Mouse (Mus musculus) large intestine, adult 2 months (tissue): ENCODE results near the gene Bpifb3. TPM values are rescaled to one million over a fixed set of nuclear protein-coding genes. Genes with fewer than 3 reads are reported as not detected.

Experiments
- DNase-seq: peaks from one replicate; pipeline ENCODE4 v3.0.0-alpha.2; 2012; ENCODE audit warnings: low read depth, low spot score
- WGBS: fragments of 180-500 bp; shearing (Covaris S2); methylation state at CpG from one replicate; pipeline ENCODE4 v1.1.7; 2018; 5-methylcytosine and 5-hydroxymethylcytosine counted together
- polyA plus RNA-seq: library from polyadenylated mRNA; depleted of rRNA; stranded (reverse); fragments of >200 nt; gene quantifications from 2 replicates; pipeline ENCODE4 v1.2.3, GENCODE M21; 2012; rRNA removed

Bpifb3 gene
- polyA plus RNA-seq = not detected in 2 replicates

DNA sequence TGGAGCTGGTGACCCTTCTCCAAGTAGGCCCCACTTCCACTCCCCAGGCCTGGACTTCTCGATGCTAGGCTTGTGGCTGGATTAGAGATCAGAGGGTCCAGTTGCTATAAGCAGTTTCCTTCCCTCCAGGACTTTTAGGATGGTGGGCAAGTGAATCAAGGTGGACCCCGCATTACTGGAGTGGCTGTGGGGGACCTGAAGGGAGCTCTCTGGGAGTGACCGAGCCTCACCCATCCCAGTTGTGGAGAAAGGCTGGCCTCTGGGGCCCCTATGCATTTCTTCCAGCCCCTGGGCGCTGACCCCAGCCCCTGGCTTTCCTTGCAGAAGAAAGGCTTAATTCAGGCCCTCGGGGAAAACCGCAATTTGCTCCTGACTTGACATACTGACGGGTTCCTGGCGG lies at the start of gene Bpifb3:
Bpifb3 (plus strand) TSS at position 301 of the 400 bp plus-strand sequence.
- DNase-seq = no peak
- 70% methylated on average over 8 of the region's 8 CpGs for WGBS

- WGBS = 88% methylated on average over 4 of the region's 4 CpGs
- DNase-seq = no peak
Measured at GRCm38 (mm10) chr2:153870984-153871383, 47.0 kb upstream of the Bpifb3 start, which contains the start of gene Sun5. TSS of gene Sun5 (minus strand) at chr2:153871084.

DNA sequence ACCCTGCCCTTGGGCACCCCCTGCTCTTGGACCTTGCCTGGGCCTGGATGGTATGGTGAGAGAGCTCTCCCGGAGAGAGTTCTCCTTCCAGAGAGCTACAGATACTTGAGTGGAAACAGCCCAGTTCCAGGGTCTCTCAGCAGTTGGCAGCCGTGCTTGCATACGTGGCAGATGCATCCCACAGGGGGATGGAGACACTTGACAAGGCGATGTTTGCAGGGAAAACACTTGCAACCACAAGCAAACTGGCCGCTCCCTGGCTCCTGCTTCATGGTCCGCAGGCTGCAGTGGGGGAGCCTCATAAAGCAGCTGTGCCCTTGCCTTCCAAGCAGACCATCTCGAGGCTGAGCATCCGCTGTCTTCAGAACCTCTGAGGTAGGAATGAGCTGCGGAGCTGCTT lies 43.3 kb upstream of the Bpifb3 start, which contains the start of gene Bpifb2:
Bpifb2 (plus strand) TSS at position 301 of the 400 bp plus-strand sequence.
- 57% methylated on average over 9 of the region's 9 CpGs for WGBS
- DNase-seq = no peak

DNA sequence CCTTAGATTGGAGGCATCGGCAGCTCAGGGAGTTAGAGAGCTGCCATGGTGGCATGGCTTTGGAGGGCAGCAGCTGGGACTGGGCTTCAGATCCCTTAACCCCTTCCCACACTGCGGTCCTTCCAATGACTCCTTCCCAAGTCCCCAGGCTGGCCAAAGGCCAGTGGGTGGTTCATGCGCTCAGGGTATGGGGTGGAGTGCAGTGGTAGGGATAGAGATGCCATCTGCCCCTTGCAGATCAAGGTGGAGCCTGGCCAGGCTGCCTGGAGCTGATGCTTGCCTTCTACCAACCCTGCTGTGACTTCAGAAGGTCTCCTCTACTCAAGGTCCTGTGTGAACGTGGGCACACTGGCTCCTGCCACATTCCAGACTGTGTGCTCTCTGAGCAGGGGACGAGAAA lies 18.9 kb upstream of the Bpifb3 start:
- WGBS = 75% methylated on average over 5 of the region's 5 CpGs

GRCm38 (mm10) chr2:153900088-153900487 lies 17.9 kb upstream of the Bpifb3 start, which contains the start of gene Bpifb6:
TSS of gene Bpifb6 (plus strand) at chr2:153900388.
- no peak for DNase-seq
- WGBS = 70% methylated on average over 4 of the region's 4 CpGs

More for the DNA sequence above, 18.9 kb upstream of the Bpifb3 start:
- no peak for DNase-seq

DNA sequence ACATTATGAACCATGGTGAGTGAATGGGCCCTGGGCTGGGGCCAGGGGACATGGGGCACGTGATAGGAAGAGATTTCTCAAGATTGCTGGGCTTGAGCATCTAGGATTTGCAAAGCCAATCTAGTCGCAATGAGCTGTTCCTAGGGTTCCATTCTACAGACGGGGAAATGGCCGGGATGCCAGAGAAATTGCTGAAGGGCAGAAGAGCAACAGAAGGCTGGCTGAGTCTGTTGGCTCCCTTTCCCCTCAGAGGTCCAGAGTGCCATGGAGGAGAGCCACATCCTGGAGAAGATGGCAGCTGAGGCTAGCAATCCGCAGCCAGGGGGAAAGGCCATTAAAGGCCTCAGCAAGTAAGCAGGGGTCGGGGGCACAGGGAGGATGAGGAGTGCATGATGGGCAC lies 15.3 kb upstream of the Bpifb3 start:
- WGBS = 70% methylated on average over 6 of the region's 6 CpGs
- no peak for DNase-seq

DNA sequence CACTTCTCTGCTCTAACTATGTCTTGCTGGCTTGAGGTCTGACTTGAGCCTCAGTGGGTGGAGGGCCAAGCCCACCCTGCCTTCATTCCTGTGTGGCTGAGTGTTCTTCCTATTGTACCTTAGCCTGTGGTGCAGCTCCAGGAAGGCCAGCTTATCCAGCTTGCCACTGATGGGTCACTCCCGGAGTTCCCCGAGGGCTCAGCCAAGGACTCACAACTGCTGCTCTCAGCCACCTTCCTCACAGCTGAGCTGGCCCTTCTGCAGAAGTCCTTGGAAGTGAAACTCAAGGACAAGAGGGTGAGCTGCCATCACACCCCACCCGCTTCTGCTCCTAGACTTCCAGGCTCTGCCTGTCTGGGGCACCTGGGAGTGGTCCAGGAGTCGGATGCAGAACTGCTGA lies 11.4 kb upstream of the Bpifb3 start:
- WGBS = 67% methylated on average over 4 of the region's 4 CpGs
- no peak for DNase-seq

GRCm38 (mm10) chr2:153914151-153914550 lies 3.9 kb upstream of the Bpifb3 start:
- no peak for DNase-seq
- 56% methylated on average over 5 of the region's 5 CpGs for WGBS

DNA sequence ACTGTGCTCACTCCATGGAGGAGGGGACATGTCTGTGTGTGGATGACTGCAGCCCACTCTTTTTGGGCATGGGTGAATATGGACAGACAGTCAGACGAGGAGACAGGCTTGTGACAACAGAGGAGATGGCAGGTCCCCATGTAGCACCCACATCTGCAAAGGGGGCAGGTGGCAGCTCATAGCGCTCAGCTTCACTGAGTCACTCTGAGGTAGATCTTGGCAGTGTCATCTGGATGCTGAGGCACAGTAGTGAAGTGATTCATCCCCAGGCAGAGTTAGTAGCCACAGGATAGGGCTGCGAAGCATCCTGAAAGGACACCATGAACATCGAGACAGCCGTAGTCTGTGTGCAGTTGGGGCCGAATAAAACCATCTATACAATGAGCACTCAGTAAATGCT lies 3.2 kb downstream of the Bpifb3 start:
- 83% methylated on average over 6 of the region's 6 CpGs for WGBS
- no peak for DNase-seq

DNA sequence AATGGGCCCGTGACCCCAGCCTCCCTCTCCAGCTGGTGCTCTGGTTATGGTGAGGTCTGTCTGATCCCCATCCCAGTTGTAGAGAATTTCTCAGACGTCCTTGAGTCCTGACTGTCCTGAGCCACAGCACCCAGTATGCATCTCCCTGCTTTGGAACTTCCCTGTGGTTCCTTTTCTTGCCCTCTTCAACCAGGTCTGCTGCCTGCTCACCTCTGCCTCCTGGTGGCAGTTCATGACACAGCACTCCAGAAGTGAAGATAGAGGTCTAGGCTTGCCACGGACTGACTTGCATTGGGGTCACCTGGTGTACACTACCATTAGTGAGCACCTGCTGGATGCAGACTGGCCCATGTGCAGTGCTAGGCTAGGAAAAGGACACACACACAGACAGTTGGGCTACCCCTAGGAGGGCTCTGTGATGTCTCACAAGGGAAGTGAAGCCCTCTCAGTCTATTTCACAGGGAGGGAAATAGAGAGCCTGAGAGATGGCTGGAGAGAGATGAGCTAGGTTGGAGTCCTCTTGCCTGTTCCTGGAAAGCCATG lies 11.9 kb downstream of the Bpifb3 start:
- DNase-seq = no peak
- 44% methylated on average over 3 of the region's 3 CpGs for WGBS

- 81% methylated on average over 6 of the region's 6 CpGs for WGBS
- DNase-seq = no peak
Measured at GRCm38 (mm10) chr2:153931125-153931524, 13.1 kb downstream of the Bpifb3 start.

GRCm38 (mm10) chr2:153933311-153933710 lies 15.3 kb downstream of the Bpifb3 start:
- WGBS = 77% methylated on average over 6 of the region's 6 CpGs
- no peak for DNase-seq

DNA sequence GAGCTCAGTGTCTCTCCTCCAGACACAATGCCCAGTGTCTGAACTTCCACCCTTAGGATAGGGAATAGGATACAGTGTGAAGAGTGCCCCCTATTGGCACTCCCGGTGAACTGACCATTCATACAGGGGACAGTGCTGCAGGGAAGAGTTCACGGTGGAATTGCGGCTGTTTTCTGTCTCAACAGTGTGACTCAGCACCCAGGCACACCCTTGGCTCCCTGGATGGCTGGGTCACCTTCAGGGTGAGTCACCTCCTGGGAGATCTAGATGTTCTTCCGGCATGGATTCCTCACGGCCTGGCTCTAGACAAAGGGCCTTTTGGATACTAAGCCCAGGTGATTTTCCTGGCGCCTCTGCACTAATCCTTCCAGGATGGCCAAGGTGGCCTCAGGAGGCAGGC lies 17.3 kb downstream of the Bpifb3 start:
- WGBS = 78% methylated on average over 6 of the region's 6 CpGs
- no peak for DNase-seq

DNA sequence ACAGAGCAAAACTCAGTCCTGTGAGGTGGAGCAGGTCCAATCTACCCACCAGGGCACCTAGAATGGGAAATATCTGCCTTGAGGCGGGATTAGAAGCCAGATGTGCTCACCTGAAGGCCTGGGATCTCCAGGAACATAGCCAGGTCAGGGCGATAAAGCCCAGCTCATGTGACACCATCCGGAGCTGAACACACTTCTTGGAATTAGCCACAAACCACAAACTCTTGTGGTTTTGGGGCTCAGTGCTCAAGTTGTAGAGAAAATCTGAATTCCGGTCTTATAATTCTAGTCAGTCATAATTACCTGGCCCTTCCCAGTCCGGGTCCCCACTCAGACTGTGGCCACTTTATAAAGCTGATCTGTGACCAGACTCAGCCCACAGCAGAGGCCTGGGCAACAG lies 19.8 kb downstream of the Bpifb3 start, which contains the start of gene Bpifb4:
Bpifb4 (plus strand) TSS at position 370 of the 400 bp plus-strand sequence.
- WGBS = 73% methylated on average over 5 of the region's 5 CpGs
- DNase-seq = no peak

DNA sequence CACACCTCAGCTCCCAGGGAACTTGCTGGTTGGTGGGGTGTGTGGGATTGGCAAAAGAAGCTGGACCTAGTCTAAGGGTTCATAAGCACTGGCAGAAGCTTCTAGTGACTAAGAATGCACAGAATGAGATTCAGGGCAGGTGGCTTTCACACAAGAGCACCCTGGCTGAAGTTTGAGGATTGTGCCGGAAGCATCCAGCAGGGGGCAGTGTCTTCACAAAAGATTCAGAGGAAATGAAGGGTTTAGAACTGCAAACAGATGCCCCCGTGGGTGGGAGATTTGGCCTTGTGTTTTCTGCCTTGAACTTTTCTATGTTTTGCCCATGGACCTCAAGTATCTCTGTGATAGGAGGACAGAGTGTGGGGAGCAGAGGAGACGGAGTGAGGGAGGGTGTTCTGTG lies 25.5 kb downstream of the Bpifb3 start:
- no peak for DNase-seq
- 27% methylated on average over 3 of the region's 3 CpGs for whole genome bisulfite sequencing

DNA sequence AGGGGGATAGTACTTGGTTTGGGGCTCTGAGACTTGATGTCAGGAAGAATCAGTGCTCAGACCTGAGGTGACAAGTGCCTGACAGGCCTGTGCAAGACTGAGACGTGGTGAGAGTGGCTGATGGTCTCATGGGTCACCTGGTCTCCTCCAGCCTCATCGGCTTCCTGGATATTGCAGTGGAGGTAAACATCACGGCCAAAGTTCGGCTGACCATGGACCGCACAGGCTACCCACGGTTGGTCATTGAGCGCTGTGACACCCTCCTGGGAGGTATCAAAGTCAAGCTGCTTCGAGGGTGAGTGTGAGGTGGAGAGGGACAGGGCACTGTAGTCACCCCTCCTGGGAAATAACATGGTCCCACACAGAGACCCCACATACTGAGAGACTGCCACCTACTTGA lies 26.5 kb downstream of the Bpifb3 start:
- WGBS = 68% methylated on average over 8 of the region's 8 CpGs
- no peak for DNase-seq

- 29% methylated on average over 6 of the region's 6 CpGs for WGBS
- peak; percentile 21 for DNase-seq
Measured at GRCm38 (mm10) chr2:153952897-153953296, 34.9 kb downstream of the Bpifb3 start.

GRCm38 (mm10) chr2:153953836-153954235 lies 35.8 kb downstream of the Bpifb3 start:
- WGBS = 6% methylated on average over 6 of the region's 6 CpGs
- DNase-seq = no peak

- WGBS = 64% methylated on average over 4 of the region's 4 CpGs
- no peak for DNase-seq
Measured at GRCm38 (mm10) chr2:153962821-153963331, 44.8 kb downstream of the Bpifb3 start.

DNA sequence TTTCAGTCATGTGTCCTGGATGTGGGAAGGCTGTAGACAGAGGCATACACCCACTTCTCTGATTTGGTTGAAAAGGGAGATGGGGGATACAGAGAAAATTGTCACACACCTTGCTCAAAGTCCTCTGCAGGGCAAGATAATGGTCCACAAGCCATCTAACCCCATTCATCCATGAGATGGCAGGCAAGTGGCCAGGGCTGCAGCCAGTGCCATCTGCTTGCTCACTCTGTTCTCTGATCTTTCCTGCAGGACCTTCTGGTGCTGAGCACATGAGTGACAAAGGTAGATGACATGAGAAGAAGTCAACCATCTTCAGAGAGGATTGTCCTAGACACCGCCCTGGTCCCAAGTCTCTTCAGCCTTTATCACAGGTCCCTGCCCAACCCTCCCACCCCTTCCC lies 45.3 kb downstream of the Bpifb3 start:
- WGBS = 83% methylated on average over 1 of the region's 1 CpGs

GRCm38 (mm10) chr2:153970221-153970620 lies 52.2 kb downstream of the Bpifb3 start:
- WGBS = 76% methylated on average over 5 of the region's 5 CpGs
- no peak for DNase-seq

More for the DNA sequence above, 45.3 kb downstream of the Bpifb3 start:
- no peak for DNase-seq

- 59% methylated on average over 5 of the region's 5 CpGs for WGBS
- no peak for DNase-seq
Measured at GRCm38 (mm10) chr2:153974582-153974981, 56.6 kb downstream of the Bpifb3 start, which contains the start of gene Bpifa6. TSS of gene Bpifa6 (plus strand) at chr2:153974945.
